1 mouse cellular context compared by ENCODE assay signal in genomic region chr13:104229181-104229580, GRCm38 (mm10).
TF ChIP-seq lines count a peak whose summit lies in the region.

No protein-coding gene starts in this region.

TF ChIP-seq in CH12.LX, 34 proteins besides CTCF, POLR2A, EP300 and RAD21 (continued from another document):
- TF ChIP-seq MAX (IDR thresholded peaks at IDR 0.05; ENCODE audit: low read length), result peak; percentile 10; the same call in 1 of the 2 replicates
TF ChIP-seq in CH12.LX: peak in this region for 1.
